Mouse (Mus musculus): ENCODE data around the gene E130308A19Rik. TPM values are rescaled to one million over a fixed set of nuclear protein-coding genes. Genes with fewer than 3 reads are reported as not detected.

Gene E130308A19Rik
- 3.0 TPM for polyA plus RNA-seq (2012; fragmentation: generic; extraction: Trizol)

GRCm38 (mm10) chr4:59625998-59626910 lies at the start of gene E130308A19Rik:
Gene E130308A19Rik (plus strand): TSS chr4:59626211.
- H3ac ChIP-seq (ENCODE audit: control insufficient read depth, insufficient read length): peak within 1 kb of the TSS; percentile 73
- H3K27me3 ChIP-seq (ENCODE audit: control insufficient read depth, insufficient read depth, insufficient read length): no peaks in the 10 kb centered on the region
- peak within 1 kb of the TSS; percentile 42 for H3K4me3 ChIP-seq
- peak within 1 kb of the TSS; percentile 77 for H3K4me2 ChIP-seq (ENCODE audit: low read depth)
- H3K36me3 ChIP-seq (ENCODE audit: control insufficient read depth, insufficient read depth): no peaks in the 10 kb centered on the region
- H3K79me2 ChIP-seq (ENCODE audit: control insufficient read depth, insufficient read depth): no peaks in the 10 kb centered on the region
- TF ChIP-seq CEBPB (IDR thresholded peaks at IDR 0.05; ENCODE audit: insufficient read depth, poor library complexity, severe bottlenecking): no peak
- peak; percentile 89 for TF ChIP-seq POLR2A (IDR thresholded peaks at IDR 0.05; ENCODE audit: insufficient read length, low read depth)
- no peak for TF ChIP-seq E2F4 (IDR thresholded peaks at IDR 0.05; ENCODE audit: insufficient read depth)
- TF ChIP-seq USF1 (IDR thresholded peaks at IDR 0.05; ENCODE audit: low read depth): no peak
- no peak for TF ChIP-seq MYOG (IDR thresholded peaks at IDR 0.05; ENCODE audit: control insufficient read depth in 1 of 3, insufficient read depth in 1 of 3, insufficient read length in 2 of 3, low read depth in 2 of 3)
- TF ChIP-seq TCF12 (IDR thresholded peaks at IDR 0.05; ENCODE audit: insufficient read depth, poor library complexity, severe bottlenecking): no peak
- no peak for TF ChIP-seq TCF3 (IDR thresholded peaks at IDR 0.05; ENCODE audit: insufficient read length, low read depth)
- peak; percentile 70 for TF ChIP-seq POLR2AphosphoS2 (IDR thresholded peaks at IDR 0.05; ENCODE audit: insufficient read length, low read depth)
- no peak for TF ChIP-seq SRF (IDR thresholded peaks at IDR 0.05; ENCODE audit: control insufficient read depth, insufficient read length, low read depth)
- TF ChIP-seq MYOD1 (IDR thresholded peaks at IDR 0.05; ENCODE audit: control insufficient read depth in 1 of 3, insufficient read length in 2 of 3, low read depth in 2 of 3): peak in 1 of 3 experiments; percentile 15

GRCm38 (mm10) chr4:59580495-59581281 lies 45.3 kb upstream of the E130308A19Rik start:
- peak overlapping the region; percentile 55 for H3ac ChIP-seq (ENCODE audit: control insufficient read depth, insufficient read length)
- H3K27me3 ChIP-seq (ENCODE audit: control insufficient read depth, insufficient read depth, insufficient read length): no peaks in the 10 kb centered on the region
- TF ChIP-seq MYOG (IDR thresholded peaks at IDR 0.05; ENCODE audit: control insufficient read depth in 1 of 3, insufficient read depth in 1 of 3, insufficient read length in 2 of 3, low read depth in 2 of 3): no peak
- no peak for TF ChIP-seq REST (IDR thresholded peaks at IDR 0.05; ENCODE audit: insufficient read depth, insufficient read length)
- no peak for TF ChIP-seq USF1 (IDR thresholded peaks at IDR 0.05; ENCODE audit: low read depth)
- H3K4me3 ChIP-seq: peak overlapping the region; percentile 75
- peak overlapping the region; percentile 82 for H3K4me2 ChIP-seq (ENCODE audit: low read depth)
- H3K36me3 ChIP-seq (ENCODE audit: control insufficient read depth, insufficient read depth): no peaks in the 10 kb centered on the region
- no peaks in the 10 kb centered on the region for H3K79me2 ChIP-seq (ENCODE audit: control insufficient read depth, insufficient read depth)

- Histone ChIP-seq H3K4me2 (ENCODE audit: low read depth) (peak within 1 kb of the TSS; percentile 87), H3K79me2 (ENCODE audit: control insufficient read depth, insufficient read depth) (no peaks in the 10 kb centered on the region), H3K27me3 (ENCODE audit: control insufficient read depth, insufficient read depth, insufficient read length) (no peaks in the 10 kb centered on the region), H3K4me3 (peak within 1 kb of the TSS; percentile 75), H3K36me3 (ENCODE audit: control insufficient read depth, insufficient read depth) (no peaks in the 10 kb centered on the region), H3ac (ENCODE audit: control insufficient read depth, insufficient read length) (peak within 1 kb of the TSS; percentile 55)
- peak; percentile 51 for TF ChIP-seq POLR2AphosphoS2 (IDR thresholded peaks at IDR 0.05; ENCODE audit: insufficient read length, low read depth)
- no peak for TF ChIP-seq TCF12 (IDR thresholded peaks at IDR 0.05; ENCODE audit: insufficient read depth, poor library complexity, severe bottlenecking)
- TF ChIP-seq POLR2A (IDR thresholded peaks at IDR 0.05; ENCODE audit: insufficient read length, low read depth): peak; percentile 56
Measured at GRCm38 (mm10) chr4:59581314-59582185, 44.5 kb upstream of the E130308A19Rik start, which contains the start of gene Hsdl2. Gene Hsdl2 (plus strand): TSS chr4:59581563.

DNA sequence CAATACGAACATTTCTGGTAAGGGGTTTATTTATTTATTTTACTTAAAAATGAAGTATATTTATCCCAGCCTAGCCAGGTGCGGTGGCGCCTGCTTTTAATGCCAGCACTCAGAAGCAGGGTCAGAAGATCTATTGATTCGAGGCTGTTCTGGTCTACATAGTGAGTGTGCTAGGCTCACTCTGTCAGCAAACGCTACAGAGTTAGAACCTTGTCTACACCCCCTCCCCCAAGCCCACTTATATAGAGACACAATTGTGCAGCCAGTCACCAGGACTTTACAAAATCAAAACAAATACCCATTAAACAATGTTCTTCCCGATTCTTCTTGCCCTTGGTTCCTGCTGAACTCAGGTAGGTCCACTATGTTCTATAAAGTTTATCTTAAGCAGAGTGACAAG lies 43.8 kb upstream of the E130308A19Rik start:
- Histone ChIP-seq H3K27me3 (ENCODE audit: control insufficient read depth, insufficient read depth, insufficient read length) (no peaks in the 10 kb centered on the region), H3K4me3 (peak overlapping the region; percentile 75), H3K4me2 (ENCODE audit: low read depth) (peak overlapping the region; percentile 87), H3K79me2 (ENCODE audit: control insufficient read depth, insufficient read depth) (no peaks in the 10 kb centered on the region), H3ac (ENCODE audit: control insufficient read depth, insufficient read length) (peak overlapping the region; percentile 55), H3K36me3 (ENCODE audit: control insufficient read depth, insufficient read depth) (no peaks in the 10 kb centered on the region)
- TF ChIP-seq TCF3 (IDR thresholded peaks at IDR 0.05; ENCODE audit: insufficient read length, low read depth) (no peak), TCF12 (IDR thresholded peaks at IDR 0.05; ENCODE audit: insufficient read depth, poor library complexity, severe bottlenecking) (no peak), E2F4 (IDR thresholded peaks at IDR 0.05; ENCODE audit: insufficient read depth) (no peak), CEBPB (IDR thresholded peaks at IDR 0.05; ENCODE audit: insufficient read depth, poor library complexity, severe bottlenecking) (no peak), MAX (IDR thresholded peaks at IDR 0.05; ENCODE audit: low read depth) (no peak)

All from myocyte (in vitro differentiated cells).